Mouse (Mus musculus) spleen, adult 18-20 months (tissue): ENCODE data around the gene Gm3336.

Experiments used
- DNase-seq, 2 experiments: peaks; one replicate each; pipeline ENCODE4 v3.0.0; 2022; ENCODE audit warnings: mixed read lengths in 2 of 2

The Gm3336 gene

GRCm38 (mm10) chr8:70719796-70720270, 1.5 kb downstream of the Gm3336 start:
- peak in 1 of 2 experiments; percentile 20 for DNase-seq

GRCm38 (mm10) chr8:70720739-70721138, 2.4 kb downstream of the Gm3336 start:
- DNase-seq = peak; percentile 50 to 82

GRCm38 (mm10) chr8:70721601-70722000, 3.3 kb downstream of the Gm3336 start:
- peak in 1 of 2 experiments; percentile 5 for DNase-seq

- peak in 1 of 2 experiments; percentile 3 for DNase-seq
These were observed 5.3 kb downstream of the Gm3336 start, which contains the start of gene Pde4c for GRCm38 (mm10) chr8:70723486-70724210. Gene Pde4c, plus strand, starts transcription at chr8:70723720.

GRCm38 (mm10) chr8:70724216-70724615, 5.9 kb downstream of the Gm3336 start:
- peak in 1 of 2 experiments; percentile 3 for DNase-seq

- peak in 1 of 2 experiments; percentile 3 for DNase-seq
These were observed 7.6 kb downstream of the Gm3336 start for GRCm38 (mm10) chr8:70725792-70726447.

- peak in 1 of 2 experiments; percentile 3 for DNase-seq
These were observed 8.4 kb downstream of the Gm3336 start for GRCm38 (mm10) chr8:70726721-70727120.

GRCm38 (mm10) chr8:70729808-70730475, 11.6 kb downstream of the Gm3336 start:
- DNase-seq = peak; percentile 57 to 72

- DNase-seq = peak; percentile 39 to 51
These were observed 12.6 kb downstream of the Gm3336 start for GRCm38 (mm10) chr8:70730956-70731355.

- DNase-seq = no peak
These were observed 19.4 kb downstream of the Gm3336 start for GRCm38 (mm10) chr8:70737705-70738104.

GRCm38 (mm10) chr8:70738211-70738610, 19.9 kb downstream of the Gm3336 start:
- peak in 1 of 2 experiments; percentile 1 for DNase-seq

- peak in 1 of 2 experiments; percentile 1 for DNase-seq
These were observed 23.3 kb downstream of the Gm3336 start for GRCm38 (mm10) chr8:70741661-70742060.

GRCm38 (mm10) chr8:70742176-70742575, 23.8 kb downstream of the Gm3336 start:
- peak in 1 of 2 experiments; percentile 6 for DNase-seq

- peak in 1 of 2 experiments; percentile 12 for DNase-seq
These were observed 24.8 kb downstream of the Gm3336 start for GRCm38 (mm10) chr8:70742981-70743655.

GRCm38 (mm10) chr8:70743656-70744590, 25.6 kb downstream of the Gm3336 start:
- DNase-seq = peak; percentile 18 to 33

GRCm38 (mm10) chr8:70744806-70745205, 26.5 kb downstream of the Gm3336 start:
- DNase-seq = no peak

GRCm38 (mm10) chr8:70745691-70746220, 27.4 kb downstream of the Gm3336 start:
- DNase-seq = peak in 1 of 2 experiments; percentile 4

- peak in 1 of 2 experiments; percentile 2 for DNase-seq
These were observed 28.3 kb downstream of the Gm3336 start for GRCm38 (mm10) chr8:70746676-70747075.

GRCm38 (mm10) chr8:70747211-70747890, 29.0 kb downstream of the Gm3336 start:
- DNase-seq = peak in 1 of 2 experiments; percentile 3
